11 mouse cellular contexts compared by ENCODE assay signal in genomic region chr6:33738857-33739291, GRCm38 (mm10).
DNase-seq lines count a peak whose midpoint lies in the region; ATAC-seq and TF ChIP-seq lines count a peak whose summit lies in the region.
"Had no signal": no experiment of that assay in that cellular context is flagged by ENCODE, and none has a peak within 500 bp of the region (broad histone marks: within the 10 kb centered on the region; RNA-seq: fewer than 3 reads in every experiment).

No protein-coding gene starts in this region.

- peak overlapping the region; percentile 64 for H3K27ac ChIP-seq in forebrain, postnatal 0 days (ENCODE audit: low read depth, low read length)
- peak overlapping the region; percentile 62 for H3K27ac ChIP-seq in limb, embryonic 12.5 days
- H3K27ac ChIP-seq in neural tube, embryonic 13.5 days (replicated peaks) = peak overlapping the region; percentile 83
- no peak overlapping the region for H3K27ac ChIP-seq in gastrocnemius, adult 2 months
- no peak overlapping the region for H3K27ac ChIP-seq in intestine, embryonic 15.5 days
- H3K27ac ChIP-seq: kidney, embryonic 15.5 days; liver, embryonic 13.5 days; macrophage had no signal

- peaks cover 10% of the 10 kb centered on the region; the same call in 1 of the 2 replicates for H3K4me1 ChIP-seq in forebrain, postnatal 0 days (ENCODE audit: insufficient read depth)
- H3K4me1 ChIP-seq in limb, embryonic 12.5 days (replicated peaks) = peaks cover 21% of the 10 kb centered on the region; the same call in 1 of the 2 replicates
- peaks cover 45% of the 10 kb centered on the region for H3K4me1 ChIP-seq in neural tube, embryonic 13.5 days (replicated peaks)
- no peaks in the 10 kb centered on the region for H3K4me1 ChIP-seq in intestine, embryonic 15.5 days (replicated peaks)
- H3K4me1 ChIP-seq: kidney, embryonic 15.5 days; liver, embryonic 13.5 days had no signal

- DNase-seq in embryo, embryonic 10 days (ENCODE audit: low spot score) = peak; percentile 47
- DNase-seq in forebrain, postnatal 0 days = peak; percentile 46
- DNase-seq in urinary bladder, postnatal 10 days (ENCODE audit: low spot score) = no peak
- DNase-seq in gastrocnemius, adult 2 months = no peak
- DNase-seq in kidney, adult 9 months = no peak
- DNase-seq: liver, embryonic 13.5 days had no signal

- peak; percentile 48; the same call in 1 of the 2 replicates for ATAC-seq in forebrain, postnatal 0 days
- no peak for ATAC-seq in limb, embryonic 12.5 days (ENCODE audit: insufficient number of reproducible peaks, insufficient read depth, low FRiP score, low TSS enrichment, low read depth)
- ATAC-seq in neural tube, embryonic 13.5 days (ENCODE audit: low read depth) = peak; percentile 59
- ATAC-seq in intestine, embryonic 15.5 days = no peak

- 0 out of 2 replicates have a peak overlapping the region, but pooled peaks have one; percentile 14 for H3K9ac ChIP-seq in forebrain, postnatal 0 days
- no peak overlapping the region for H3K9ac ChIP-seq in limb, embryonic 12.5 days (replicated peaks)
- H3K9ac ChIP-seq in neural tube, embryonic 13.5 days = no peak overlapping the region
- H3K9ac ChIP-seq in intestine, embryonic 15.5 days = no peak overlapping the region
- H3K9ac ChIP-seq: kidney, embryonic 15.5 days; liver, embryonic 13.5 days had no signal

- intact Hi-C loops in gastrocnemius, adult 2 months (cut with DNase I) = no loop called here

- no peaks in the 10 kb centered on the region for H3K27me3 ChIP-seq in forebrain, postnatal 0 days (ENCODE audit: insufficient read depth, low read length)
- H3K27me3 ChIP-seq in limb, embryonic 12.5 days = no peaks in the 10 kb centered on the region
- no peaks in the 10 kb centered on the region for H3K27me3 ChIP-seq in neural tube, embryonic 13.5 days
- no peaks in the 10 kb centered on the region for H3K27me3 ChIP-seq in intestine, embryonic 15.5 days (replicated peaks)
- H3K27me3 ChIP-seq: kidney, embryonic 15.5 days; liver, embryonic 13.5 days had no signal

- TF ChIP-seq CTCF in forebrain, postnatal 0 days (IDR thresholded peaks at IDR 0.05; ENCODE audit: low read depth) = no peak
- no peak for TF ChIP-seq CTCF in gastrocnemius, adult 2 months (IDR thresholded peaks at IDR 0.05)

- H3K36me3 ChIP-seq in forebrain, postnatal 0 days (ENCODE audit: insufficient read depth) = no peaks in the 10 kb centered on the region
- no peaks in the 10 kb centered on the region; the same call in 1 of the 2 replicates for H3K36me3 ChIP-seq in limb, embryonic 12.5 days
- no peaks in the 10 kb centered on the region for H3K36me3 ChIP-seq in neural tube, embryonic 13.5 days
- no peaks in the 10 kb centered on the region for H3K36me3 ChIP-seq in intestine, embryonic 15.5 days
- H3K36me3 ChIP-seq: kidney, embryonic 15.5 days; liver, embryonic 13.5 days had no signal

- H3K9me3 ChIP-seq in forebrain, postnatal 0 days (ENCODE audit: low read length) = 0 out of 2 replicates have a peak, but pooled peaks cover 4% of the 10 kb centered on the region
- H3K9me3 ChIP-seq in limb, embryonic 12.5 days = peaks cover 14% of the 10 kb centered on the region
- peaks cover 10% of the 10 kb centered on the region for H3K9me3 ChIP-seq in neural tube, embryonic 13.5 days
- H3K9me3 ChIP-seq in intestine, embryonic 15.5 days = no peaks in the 10 kb centered on the region
- H3K9me3 ChIP-seq: liver, embryonic 13.5 days had no signal

- 12% methylated on average over 3 of the region's 3 CpGs for WGBS in forebrain, postnatal 0 days
- WGBS in limb, embryonic 12.5 days = 32% methylated on average over 3 of the region's 3 CpGs
- 13% methylated on average over 3 of the region's 3 CpGs for WGBS in neural tube, embryonic 13.5 days
- 36% methylated on average over 3 of the region's 3 CpGs for WGBS in intestine, embryonic 15.5 days

- H3K4me3 ChIP-seq in forebrain, postnatal 0 days (ENCODE audit: low read depth, low read length) = no peak overlapping the region
- no peak overlapping the region for H3K4me3 ChIP-seq in limb, embryonic 12.5 days (replicated peaks)
- no peak overlapping the region for H3K4me3 ChIP-seq in neural tube, embryonic 13.5 days
- no peak overlapping the region for H3K4me3 ChIP-seq in gastrocnemius, adult 2 months
- H3K4me3 ChIP-seq in intestine, embryonic 15.5 days (replicated peaks) = no peak overlapping the region
- H3K4me3 ChIP-seq: kidney, embryonic 15.5 days; liver, embryonic 13.5 days had no signal

- H3K4me2 ChIP-seq in forebrain, postnatal 0 days (ENCODE audit: low read depth) = no peak overlapping the region
- H3K4me2 ChIP-seq in limb, embryonic 12.5 days = no peak overlapping the region
- H3K4me2 ChIP-seq in neural tube, embryonic 13.5 days = no peak overlapping the region
- no peak overlapping the region for H3K4me2 ChIP-seq in intestine, embryonic 15.5 days (replicated peaks)
- H3K4me2 ChIP-seq: kidney, embryonic 15.5 days; liver, embryonic 13.5 days had no signal

Comparison
In these comparisons a context has a peak if more than half of its experiments do, and no peak if none do; other contexts are left out.
1. DNase-seq: peak in embryo, embryonic 10 days (single experiment) and forebrain, postnatal 0 days (single experiment); none in urinary bladder, postnatal 10 days (single experiment), gastrocnemius, adult 2 months (single experiment) and kidney, adult 9 months (single experiment).
2. ATAC-seq: peak in forebrain, postnatal 0 days (single experiment) and neural tube, embryonic 13.5 days (single experiment); none in limb, embryonic 12.5 days (single experiment) and intestine, embryonic 15.5 days (single experiment).
3. H3K27ac ChIP-seq: peak in forebrain, postnatal 0 days (single experiment), limb, embryonic 12.5 days (single experiment) and neural tube, embryonic 13.5 days (single experiment); none in gastrocnemius, adult 2 months (single experiment) and intestine, embryonic 15.5 days (single experiment).